Mouse (Mus musculus) urinary bladder, postnatal 10 days (tissue): ENCODE data around the gene Zmym6.
"Not testable (repeated sequence)": the region's sequence is repeated elsewhere in the genome, so short reads cannot be mapped to it uniquely, and the experiment has no call there.

Experiments used
- DNase-seq: peaks from one replicate; pipeline ENCODE4 v3.0.0; 2022; ENCODE audit warnings: low spot score

Zmym6 gene

DNA sequence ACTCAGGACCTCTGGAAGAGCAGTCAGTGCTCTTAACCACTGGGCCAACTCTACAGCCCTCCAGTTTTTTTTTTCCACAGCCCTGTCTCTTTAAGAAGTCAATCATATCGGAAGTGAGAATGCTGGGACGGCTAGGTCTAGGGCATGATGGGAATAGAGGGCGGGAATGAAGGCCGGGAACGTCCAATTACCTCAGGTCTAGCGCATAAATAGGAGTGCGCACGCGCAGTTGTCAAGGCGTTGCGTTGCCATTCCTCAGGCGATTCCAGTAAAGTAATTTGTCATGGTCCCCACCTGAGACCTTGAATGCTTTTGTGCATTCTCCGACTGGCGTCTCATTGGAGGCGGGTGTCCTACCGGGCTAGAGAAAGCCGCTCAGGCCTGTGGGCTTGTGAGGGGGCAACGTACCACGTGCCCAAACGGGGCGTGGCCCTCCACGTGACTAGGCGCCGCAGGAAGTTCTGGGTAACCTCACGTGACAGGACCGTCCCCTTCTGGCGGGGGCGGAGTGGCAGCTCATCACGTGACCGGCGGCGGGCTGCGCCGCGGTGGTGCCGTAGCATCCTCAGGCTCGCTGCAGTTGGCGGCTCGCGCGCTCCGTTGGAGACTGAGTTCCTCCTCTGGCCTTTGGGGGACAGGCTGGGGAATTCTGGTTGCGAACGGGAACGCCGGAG, at the start of gene Zmym6:
Gene Zmym6, plus strand, starts transcription at position 509 of the 674 bp plus-strand sequence.
- peak; percentile 75 for DNase-seq

DNA sequence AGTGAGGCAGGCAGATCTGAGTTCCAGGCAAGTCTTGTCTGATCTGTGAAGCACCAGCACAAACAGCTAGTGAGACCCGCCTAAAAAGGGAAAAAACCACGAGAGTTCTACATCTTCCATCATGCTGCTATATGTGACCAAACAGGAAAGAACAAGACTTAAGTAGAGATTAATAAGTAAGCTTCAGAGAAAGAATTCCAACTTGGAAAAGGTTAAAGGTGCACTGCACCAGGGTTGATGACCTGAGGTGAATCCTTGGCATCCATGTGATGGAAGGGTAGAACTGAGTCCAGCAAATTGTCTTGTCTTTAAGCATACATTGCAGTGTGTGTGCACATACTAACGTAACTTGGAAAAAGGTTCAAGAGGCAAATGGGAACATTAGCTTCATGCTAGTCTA, 40.0 kb upstream of the Zmym6 start:
- DNase-seq = no peak

DNA sequence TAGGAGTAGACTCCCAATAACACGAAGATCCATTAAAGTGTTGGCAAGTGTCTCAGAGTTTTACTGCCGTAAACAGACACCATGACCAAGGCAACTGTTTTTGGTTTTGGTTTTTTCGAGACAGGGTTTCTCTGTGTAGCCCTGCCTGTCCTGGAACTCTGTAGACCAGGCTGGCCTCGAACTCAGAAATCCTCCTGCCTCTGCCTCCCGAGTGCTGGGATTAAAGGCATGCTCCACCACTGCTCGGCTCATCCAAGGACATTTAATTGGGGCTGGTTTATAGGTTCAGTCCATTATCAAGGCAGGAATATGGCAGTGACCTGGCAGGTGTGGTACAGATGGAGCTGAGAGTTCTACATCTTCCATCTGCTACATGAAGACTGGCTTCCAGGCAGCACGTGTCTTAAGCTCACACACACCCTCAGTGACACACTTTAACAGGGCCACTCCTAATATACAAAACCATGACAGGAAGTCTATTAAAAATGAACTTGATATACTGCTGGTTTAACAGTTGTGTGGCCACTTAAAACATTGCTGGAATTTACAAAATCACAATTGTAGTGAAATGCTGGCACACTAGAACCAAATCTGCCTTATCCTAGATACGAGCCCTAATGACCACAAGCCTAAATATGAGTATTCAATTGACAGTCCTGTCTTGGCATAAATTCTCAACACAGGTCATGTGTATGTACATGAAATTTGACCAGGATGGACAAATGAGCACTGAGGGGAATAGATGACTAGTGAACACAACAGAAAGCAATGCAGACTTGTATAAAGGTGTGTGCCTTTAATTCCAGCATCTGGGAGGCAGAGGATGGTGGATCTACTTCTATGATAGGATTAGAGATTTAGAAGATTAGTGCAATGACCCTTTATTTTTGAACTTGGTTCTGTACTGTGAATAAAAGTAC, 39.0 kb upstream of the Zmym6 start:
- no peak for DNase-seq

DNA sequence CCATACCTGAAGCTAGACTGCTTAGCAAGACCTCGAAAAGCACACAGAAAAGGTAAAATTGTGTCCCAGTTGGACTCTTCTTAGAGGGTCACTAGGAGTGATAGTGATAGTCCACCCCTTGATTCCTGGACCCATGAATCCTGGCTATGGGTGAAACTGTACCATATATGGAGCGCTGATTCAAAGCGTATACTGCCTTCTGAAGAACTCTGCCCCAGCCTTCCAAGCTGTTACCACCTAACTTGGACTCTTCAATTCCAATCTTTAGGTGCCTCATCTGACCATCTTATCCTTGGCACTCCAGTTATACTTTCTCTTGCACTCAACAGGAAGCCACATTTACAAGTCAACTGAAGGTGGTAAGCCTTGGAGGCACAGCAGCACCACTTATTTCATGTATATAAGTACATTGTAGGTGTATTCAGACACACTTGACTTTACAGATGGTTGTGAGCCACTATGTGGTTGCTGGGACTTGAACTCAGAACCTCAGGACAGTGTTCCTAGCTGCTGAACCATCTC, 38.3 kb upstream of the Zmym6 start:
- no peak for DNase-seq

DNA sequence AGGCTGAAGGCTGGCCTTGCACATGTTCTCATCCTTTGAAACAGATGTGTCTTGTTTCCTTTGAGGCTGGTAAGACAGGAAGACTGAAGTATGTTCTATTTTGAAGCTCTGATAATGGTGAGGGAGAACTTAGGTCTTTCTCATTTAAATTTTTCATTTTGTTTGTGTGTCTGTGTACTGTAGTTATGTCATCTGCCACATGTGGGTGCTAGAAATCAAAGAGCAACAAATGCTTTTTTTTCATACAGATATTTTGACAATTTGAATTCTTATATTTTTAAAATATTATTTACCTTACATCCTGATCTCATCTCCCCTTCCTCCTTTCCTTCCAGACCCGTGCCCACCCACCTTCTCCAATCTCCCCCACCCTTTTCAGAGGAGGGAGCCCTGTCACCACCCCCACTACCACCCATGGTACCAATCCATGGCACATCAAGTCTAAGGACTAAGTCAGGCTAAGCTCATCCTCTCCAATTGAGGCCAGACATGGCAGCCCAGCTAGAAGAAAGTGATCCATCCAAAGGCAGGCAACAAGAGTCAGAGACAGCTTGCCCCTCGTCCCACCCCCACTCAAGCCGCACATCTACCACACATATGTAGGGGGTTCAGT, 37.2 kb upstream of the Zmym6 start:
- no peak for DNase-seq

DNA sequence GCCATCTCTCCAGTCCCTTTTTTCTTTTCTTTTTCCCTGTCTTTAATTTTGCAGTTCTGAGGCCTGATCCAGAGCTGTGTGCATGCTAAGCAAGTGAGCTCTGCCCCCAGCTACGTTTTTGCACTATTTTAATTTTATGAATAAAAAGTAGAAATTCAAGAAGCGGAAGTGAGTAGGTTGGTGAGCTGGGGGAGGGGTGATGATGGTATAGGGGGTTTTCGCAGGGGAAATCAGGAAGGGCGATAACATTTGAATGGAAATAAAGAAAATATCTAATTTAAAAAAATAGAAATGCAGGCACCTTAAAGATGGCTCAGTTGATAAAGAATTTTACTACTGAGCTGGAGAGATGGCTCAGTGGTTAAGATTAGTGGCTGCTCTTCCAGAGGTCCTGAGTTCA, 33.6 kb upstream of the Zmym6 start:
- DNase-seq = no peak

DNA sequence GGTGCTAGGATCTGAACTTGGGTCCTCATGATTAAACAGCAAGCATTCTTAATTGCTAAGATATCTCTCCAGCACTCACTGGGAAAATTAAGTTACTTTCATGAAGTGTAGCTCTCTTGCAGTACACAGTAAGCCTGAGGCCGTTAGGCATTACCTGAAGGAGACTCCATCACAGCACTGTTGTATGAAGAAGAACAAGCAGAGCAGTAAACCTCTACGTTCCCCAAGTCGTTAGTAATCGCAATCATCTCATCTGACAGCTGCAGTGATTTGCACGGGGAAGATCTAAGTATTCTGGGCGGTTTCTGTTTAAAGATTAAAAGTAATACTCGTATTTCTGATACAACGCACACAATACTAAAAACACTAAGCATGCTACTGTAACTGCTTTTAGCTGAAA, 26.1 kb upstream of the Zmym6 start:
- DNase-seq = no peak

DNA sequence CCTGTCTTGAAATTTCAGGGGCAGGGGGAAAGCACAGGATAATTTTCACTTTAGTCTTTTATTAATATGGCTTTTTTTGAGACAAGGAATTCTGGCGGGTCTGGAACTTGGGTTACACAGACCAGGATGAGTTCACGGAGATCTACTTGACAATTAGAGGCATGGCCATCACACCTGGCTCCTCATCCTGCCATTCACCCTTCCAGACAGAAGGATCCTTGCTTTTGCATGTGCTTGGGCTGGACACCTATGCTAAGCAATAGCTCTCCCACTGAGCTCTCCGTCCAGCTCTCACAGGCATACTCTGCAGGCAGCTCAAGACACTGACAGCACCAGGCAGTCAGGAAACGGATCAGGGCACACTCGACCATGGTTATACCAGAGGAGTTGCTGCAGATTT, 24.1 kb upstream of the Zmym6 start:
- DNase-seq = no peak

DNA sequence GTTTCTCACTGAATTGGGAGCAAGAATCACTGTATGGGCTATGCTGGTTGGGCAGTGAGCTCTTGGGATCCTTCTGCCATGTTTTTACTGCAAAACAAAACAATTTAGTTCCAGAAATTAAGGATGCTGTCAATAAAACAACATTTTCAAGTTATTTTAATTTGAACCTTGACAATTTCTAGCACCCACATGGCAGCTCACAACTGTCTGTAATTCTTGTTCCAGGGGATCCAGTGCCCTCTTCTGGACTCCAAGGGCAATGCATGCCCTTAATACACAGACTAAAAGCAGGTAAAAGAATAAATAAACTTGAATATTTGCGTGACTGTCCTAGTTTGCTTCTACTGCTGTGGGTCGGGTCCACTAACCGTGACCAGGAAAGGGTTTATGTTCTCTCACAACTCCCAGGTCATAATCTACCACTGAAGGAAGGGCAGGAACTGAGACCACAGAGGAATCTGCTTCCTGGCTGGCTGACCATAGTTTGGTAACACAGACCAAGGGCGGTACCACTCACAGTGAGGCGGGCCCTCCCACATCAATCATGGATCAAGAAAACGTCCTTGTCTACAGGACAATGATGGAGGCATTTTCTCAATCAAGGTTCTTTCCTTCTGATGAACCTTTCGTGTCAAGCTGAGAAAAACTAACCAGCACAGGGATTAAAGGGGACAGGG, 22.5 kb upstream of the Zmym6 start:
- no peak for DNase-seq

DNA sequence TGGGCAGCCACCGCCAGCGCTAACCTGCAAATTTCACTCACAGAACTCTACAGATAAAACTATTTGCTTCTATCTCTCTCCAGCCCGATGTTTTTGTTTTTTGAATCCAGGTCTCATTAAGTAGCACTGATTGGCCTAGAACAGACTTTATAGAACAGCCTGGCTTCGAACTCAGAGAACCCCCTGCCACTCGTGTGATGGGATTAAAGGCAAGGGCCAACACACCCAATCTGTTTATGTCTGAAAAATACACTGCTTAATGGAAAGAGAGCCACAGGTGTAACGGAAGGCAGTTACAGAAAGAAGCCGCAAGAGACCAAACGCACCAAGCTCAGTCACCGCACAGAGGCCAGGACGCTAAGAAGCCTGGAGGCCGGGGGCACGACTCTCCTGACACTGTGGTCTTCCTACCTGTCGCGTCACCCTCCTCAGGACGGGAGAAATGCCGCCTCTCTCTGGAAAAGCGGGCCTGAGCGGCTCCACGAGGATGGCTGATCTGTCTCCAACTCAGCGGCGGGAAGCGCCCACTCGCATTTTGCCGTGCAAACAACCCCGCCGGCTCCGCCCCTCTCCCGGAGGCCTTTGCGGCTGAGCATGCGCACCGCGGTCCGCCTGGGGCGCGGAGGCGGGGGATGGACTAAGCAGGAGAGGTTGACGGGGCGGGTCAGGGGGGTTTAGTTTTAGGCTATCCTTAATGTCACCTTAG, 16.4 kb upstream of the Zmym6 start, which contains the start of gene Zmym1:
Gene Zmym1, minus strand, starts transcription at position 568 of the 706 bp plus-strand sequence.
- DNase-seq = peak; percentile 70

DNA sequence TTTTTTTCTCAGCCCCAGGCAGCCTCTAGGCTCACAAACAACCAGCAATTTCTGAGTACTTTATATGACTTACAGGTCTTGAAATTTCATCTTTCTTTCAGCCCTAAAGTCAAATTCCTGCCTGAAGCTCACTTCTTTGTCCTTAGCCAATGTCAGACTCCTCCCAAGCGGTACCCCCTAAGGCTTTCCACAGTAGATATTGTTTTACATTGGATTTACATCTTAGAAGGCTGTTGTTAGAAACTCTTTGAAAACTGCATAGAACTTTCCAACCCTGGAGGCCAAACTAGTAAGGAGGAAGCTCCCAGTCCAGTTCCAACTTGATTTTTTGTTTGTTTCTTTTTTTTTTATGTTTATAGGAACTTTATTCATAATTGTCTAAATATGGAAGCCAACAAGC, 13.1 kb upstream of the Zmym6 start:
- no peak for DNase-seq

DNA sequence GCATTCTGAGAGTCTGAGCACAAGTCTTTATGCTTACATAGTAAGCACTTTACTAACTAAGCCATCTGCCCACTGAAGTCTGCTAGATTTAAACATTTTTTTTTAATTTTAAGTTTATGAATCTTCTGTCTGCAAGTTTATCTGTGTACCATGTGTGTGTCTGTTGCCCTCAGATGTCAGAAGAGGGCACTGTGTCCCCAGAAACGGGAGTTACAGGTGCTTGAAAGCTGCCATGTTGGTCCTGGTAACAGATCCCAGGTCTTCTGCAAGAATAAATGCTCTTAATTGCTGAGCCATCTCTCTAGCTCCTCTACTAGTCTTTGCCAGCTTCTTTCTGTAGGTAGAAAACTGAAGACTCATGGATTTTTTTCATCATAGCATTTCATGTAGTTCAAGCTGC, 2.3 kb upstream of the Zmym6 start:
- DNase-seq = no peak

DNA sequence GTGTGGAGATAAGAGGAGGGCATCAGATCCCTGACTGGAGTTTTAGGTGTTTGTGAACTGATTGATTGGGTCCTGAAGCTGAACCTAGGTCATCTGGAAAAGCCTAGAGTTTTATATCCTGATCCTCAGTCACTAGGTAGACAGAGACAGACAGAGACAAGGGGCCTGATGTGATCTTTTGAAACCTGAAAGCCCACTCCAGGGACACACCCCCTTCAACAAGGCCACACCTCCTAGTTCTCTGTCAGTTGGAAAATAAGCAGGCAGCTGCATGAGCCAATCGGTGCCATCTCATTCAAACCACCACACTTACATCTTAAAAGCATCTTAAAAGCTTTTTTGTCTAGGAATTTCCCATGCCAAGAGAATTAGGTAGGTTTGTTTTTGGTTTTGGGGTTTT, 3.6 kb downstream of the Zmym6 start:
- DNase-seq = no peak

DNA sequence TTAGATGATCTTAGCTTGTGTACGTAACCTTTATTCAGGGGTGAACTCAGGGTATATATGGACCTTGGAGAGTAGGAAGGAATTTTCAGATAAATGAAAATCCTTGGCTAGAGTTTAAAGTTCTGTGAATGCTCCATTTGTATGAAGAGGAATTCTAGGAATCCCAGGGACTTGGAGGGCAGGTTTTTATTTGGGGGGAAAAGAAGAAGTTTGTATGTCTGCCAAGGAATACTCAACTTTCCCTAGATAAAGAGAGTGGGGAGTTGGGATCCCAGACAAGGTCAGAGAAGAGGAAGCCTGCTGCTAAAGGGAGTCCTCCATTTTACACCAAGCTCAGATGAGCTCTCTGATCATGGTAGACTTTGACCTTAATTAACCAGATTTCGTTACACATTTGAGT, 5.9 kb downstream of the Zmym6 start:
- DNase-seq = no peak

DNA sequence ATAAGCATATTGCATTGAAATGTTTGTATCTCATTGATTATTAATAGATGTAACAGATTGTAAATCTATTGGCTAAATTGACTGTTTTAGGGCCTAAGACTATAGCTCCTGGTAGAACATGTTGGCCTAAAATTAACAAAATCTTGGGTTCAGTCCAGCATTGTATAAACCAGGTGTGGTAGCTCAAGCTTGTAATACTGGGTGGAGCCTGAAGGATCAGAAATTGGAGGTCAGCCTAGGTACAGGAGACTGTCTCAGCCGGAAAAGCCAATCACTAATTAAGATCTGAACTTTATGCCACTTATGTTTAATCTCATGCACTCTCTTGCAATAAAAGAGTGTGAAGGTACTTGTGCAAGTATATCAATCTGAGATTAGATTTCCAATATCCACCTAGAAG, 8.6 kb downstream of the Zmym6 start:
- DNase-seq = no peak

DNA sequence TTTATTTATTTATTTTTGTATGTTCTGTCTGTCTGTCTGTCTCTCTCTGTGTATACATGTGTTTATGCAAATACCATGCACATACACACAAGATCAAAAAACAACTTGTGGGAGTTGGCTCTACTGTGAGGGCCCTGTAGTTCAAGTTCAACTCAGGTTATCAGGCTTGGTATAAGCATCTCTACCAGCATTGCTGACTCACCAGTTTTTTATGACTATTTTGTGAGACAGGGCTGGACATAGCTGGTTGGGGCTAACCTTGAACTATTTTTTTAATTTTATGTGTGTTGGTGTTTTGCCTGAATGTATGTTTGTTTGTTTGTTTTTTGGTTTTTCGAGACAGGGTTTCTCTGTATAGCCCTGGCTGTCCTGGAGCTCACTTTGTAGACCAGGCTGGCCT, 14.0 kb downstream of the Zmym6 start:
- no peak for DNase-seq

DNA sequence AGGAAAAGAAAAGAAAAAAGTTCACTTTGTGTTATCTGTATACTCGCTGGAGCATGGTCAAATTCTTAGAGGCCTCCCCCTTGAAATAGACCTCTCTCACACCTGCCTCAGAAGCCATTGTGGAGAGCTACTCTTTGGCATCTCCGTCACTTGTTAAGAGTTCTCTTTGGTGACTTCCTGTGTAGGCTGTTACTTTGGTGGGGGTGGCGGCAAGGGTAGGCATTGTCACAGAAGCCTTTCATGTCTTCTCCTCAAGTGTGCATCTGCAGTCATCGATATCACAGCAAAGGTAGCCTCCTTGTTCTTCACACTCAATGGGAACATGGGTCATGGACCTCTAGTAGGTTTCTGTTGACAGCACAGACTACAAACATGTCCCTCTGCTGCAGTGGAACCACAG, 17.9 kb downstream of the Zmym6 start:
- DNase-seq = no peak

DNA sequence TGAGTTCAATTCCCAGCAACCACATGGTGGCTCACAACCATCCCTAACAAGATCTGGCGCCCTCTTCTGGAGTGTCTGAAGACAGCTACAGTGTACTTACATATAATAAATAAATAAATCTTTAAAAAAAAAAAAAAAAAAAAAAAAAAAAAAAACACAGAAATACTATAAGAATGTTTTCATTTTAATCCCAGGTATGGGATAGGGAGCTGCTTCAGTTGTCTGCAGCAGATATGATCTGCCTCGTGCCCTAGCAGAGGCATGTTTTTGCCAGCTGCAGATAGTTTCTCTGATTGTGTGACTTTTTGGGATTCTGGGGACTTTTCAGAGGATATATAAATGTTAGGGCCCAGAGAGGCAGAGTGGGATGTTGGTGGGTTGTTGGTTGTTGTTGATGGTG, 22.4 kb downstream of the Zmym6 start:
- DNase-seq = not testable (repeated sequence)

DNA sequence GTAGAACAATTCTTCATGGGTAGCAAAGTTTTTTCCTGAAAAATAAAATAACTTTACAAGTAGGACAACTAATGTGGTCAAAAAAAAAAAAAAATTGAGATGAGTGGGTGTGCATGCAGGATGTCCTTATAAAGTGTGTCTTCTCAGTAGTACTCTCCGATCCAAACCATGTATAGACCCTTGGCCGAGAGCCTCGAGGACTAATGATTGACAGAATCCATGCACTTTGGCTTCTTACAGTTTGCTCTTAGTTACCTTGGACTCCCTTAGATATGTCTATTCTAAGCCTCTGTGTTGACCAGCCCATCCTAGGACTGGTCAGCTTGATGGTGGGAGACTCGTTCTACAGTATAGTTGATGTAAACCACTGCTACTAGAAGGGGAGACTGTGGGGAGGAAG, 30.4 kb downstream of the Zmym6 start:
- no peak for DNase-seq

DNA sequence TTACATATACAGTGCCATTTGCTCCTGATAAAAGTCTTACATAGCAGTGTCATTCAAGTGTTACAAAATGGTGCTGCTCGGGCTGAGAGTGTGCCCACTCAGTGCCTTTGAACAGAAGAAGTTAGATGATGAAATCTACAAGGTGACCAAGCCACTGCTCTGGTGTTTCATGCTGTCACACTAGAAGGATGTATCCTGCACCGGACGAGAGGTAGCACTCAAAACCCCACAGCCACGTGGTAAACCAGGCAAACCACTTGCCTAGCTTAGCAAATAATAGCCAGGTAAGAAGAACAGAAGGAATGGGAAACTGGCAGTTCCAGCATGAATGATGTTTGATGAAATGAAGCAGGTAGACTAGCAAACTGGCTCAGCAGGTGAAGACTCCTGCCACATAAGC, 33.4 kb downstream of the Zmym6 start:
- no peak for DNase-seq

DNA sequence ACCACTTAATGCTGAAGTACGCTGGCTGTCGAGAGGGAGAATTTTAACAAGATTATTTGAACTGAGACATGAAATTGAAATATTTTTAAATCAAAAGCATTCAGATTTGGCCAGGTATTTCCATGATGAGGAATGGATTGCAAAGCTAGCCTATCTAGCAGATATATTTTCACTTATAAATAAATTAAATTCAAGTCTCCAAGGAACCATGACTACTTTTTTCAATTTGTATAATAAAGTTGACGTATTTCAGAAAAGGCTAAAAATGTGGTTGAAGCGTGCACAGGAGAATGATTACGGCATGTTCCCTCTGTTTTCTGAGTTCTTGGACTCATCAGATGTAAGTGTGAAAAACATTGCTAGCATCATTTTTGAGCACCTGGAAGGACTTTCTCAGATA, 46.2 kb downstream of the Zmym6 start, which contains the start of gene Tmem35b:
Gene Tmem35b, plus strand, starts transcription at position 301 of the 400 bp plus-strand sequence.
- DNase-seq = no peak
